Mouse (Mus musculus) midbrain, embryonic 14.5 days (tissue): ENCODE measurements around the gene Cxcl3. TPM values are rescaled to one million over a fixed set of nuclear protein-coding genes. Genes with fewer than 3 reads are reported as not detected.

ENCODE experiments used
- ATAC-seq: fragments of 200-750 bp; cut with Nextera tagmentation; 2 replicates; pipeline ENCODE4 v1.8.0; 2017; ENCODE audit warnings: moderate number of reproducible peaks, moderate library complexity; ENCODE audit not compliant: low FRiP score, low TSS enrichment
- DNase-seq: peaks from one replicate; pipeline ENCODE4 v3.0.0-alpha.2; 2015
- H3K27ac ChIP-seq: fragments of 300-500 bp; sonication (generic); replicated peaks from 2 replicates; pipeline ENCODE4 v1.5.1; 2014; ENCODE audit warnings: mild to moderate bottlenecking, low read depth, low read length, moderate library complexity
- H3K27me3 ChIP-seq: fragments of 300-500 bp; sonication (generic); 2 replicates; pipeline ENCODE4 v1.6.1; 2014; ENCODE audit warnings: low read length, control low read depth, mixed read lengths; ENCODE audit not compliant: control insufficient read depth, insufficient read depth
- H3K36me3 ChIP-seq: fragments of 300-500 bp; sonication (generic); 2 replicates; pipeline ENCODE4 v1.6.1; 2014; ENCODE audit warnings: low read length, control low read depth; ENCODE audit not compliant: control insufficient read depth, insufficient read depth
- H3K4me1 ChIP-seq: fragments of 300-500 bp; sonication (generic); 2 replicates; pipeline ENCODE4 v1.6.1; 2014; ENCODE audit warnings: mild to moderate bottlenecking, antibody characterized with exemption, low read length, control low read depth; ENCODE audit not compliant: control insufficient read depth, insufficient read depth
- H3K4me2 ChIP-seq: fragments of 300-500 bp; sonication (generic); 2 replicates; pipeline ENCODE4 v1.6.1; 2014; ENCODE audit warnings: mild to moderate bottlenecking, low read length, moderate library complexity
- H3K4me3 ChIP-seq: fragments of 300-500 bp; sonication (generic); replicated peaks from 2 replicates; pipeline ENCODE4 v1.5.1; 2014; ENCODE audit warnings: low read depth, low read length
- H3K9ac ChIP-seq: fragments of 300-500 bp; sonication (generic); replicated peaks from 2 replicates; pipeline ENCODE4 v1.6.1; 2014; ENCODE audit warnings: mild to moderate bottlenecking, low read length, moderate library complexity
- H3K9me3 ChIP-seq: fragments of 300-500 bp; sonication (generic); 2 replicates; pipeline ENCODE4 v1.6.1; 2016; ENCODE audit warnings: low read length, control low read depth, mixed read lengths; ENCODE audit not compliant: control insufficient read depth
- WGBS: fragments of 180-500 bp; shearing (Covaris S2); extraction: QIAGEN DNeasy Blood & Tissue Kit; methylation state at CpG from one replicate; pipeline ENCODE4 v1.1.7; 2014; 5-methylcytosine and 5-hydroxymethylcytosine counted together
- microRNA-seq: library from miRNA; unstranded; fragments of <30 nt; microRNA quantifications from one replicate; pipeline ENCODE4, GENCODE M21; 2016
- polyA plus RNA-seq: library from polyadenylated mRNA; unstranded; fragments of >200 nt; fragmentation: Nextera tagmentation; extraction: Ambion mirVana; gene quantifications from 2 replicates; pipeline ENCODE4 v1.2.1, GENCODE M21; 2014

Cxcl3 gene
- polyA plus RNA-seq, 1 experiment from 2014 or later: not detected

- Histone ChIP-seq H3K4me2 (no peak overlapping the region), H3K4me1 (no peaks in the 10 kb centered on the region), H3K9ac (no peak overlapping the region), H3K9me3 (no peaks in the 10 kb centered on the region), H3K36me3 (no peaks in the 10 kb centered on the region), H3K27ac (no peak overlapping the region), H3K27me3 (no peaks in the 10 kb centered on the region), H3K4me3 (no peak overlapping the region)
- DNase-seq: no peak
- WGBS: 88% methylated on average over 3 of the region's 3 CpGs
- no peak for ATAC-seq
These were observed 21.5 kb downstream of the Cxcl3 start for GRCm38 (mm10) chr5:90807176-90807950.

GRCm38 (mm10) chr5:90819756-90820155 lies 33.9 kb downstream of the Cxcl3 start:
- H3K4me2 ChIP-seq: no peak overlapping the region

GRCm38 (mm10) chr5:90832145-90832767 lies 46.4 kb downstream of the Cxcl3 start:
- H3K4me3 ChIP-seq: no peak overlapping the region
- no peak overlapping the region for H3K4me2 ChIP-seq
- no peak overlapping the region for H3K9ac ChIP-seq
- DNase-seq (no peak), ATAC-seq (no peak)
- H3K36me3 ChIP-seq: no peaks in the 10 kb centered on the region
- H3K4me1 ChIP-seq: no peaks in the 10 kb centered on the region
- no peak overlapping the region for H3K27ac ChIP-seq
- H3K27me3 ChIP-seq: no peaks in the 10 kb centered on the region
- no peaks in the 10 kb centered on the region for H3K9me3 ChIP-seq
- WGBS: 88% methylated on average over 11 of the region's 11 CpGs

More at GRCm38 (mm10) chr5:90819756-90820155, 33.9 kb downstream of the Cxcl3 start:
- H3K4me3 ChIP-seq: no peak overlapping the region
- H3K27me3 ChIP-seq: no peaks in the 10 kb centered on the region
- DNase-seq (no peak), ATAC-seq (no peak)
- H3K9ac ChIP-seq: no peak overlapping the region
- H3K9me3 ChIP-seq: no peaks in the 10 kb centered on the region
- H3K4me1 ChIP-seq: no peaks in the 10 kb centered on the region
- no peak overlapping the region for H3K27ac ChIP-seq
- no peaks in the 10 kb centered on the region for H3K36me3 ChIP-seq

GRCm38 (mm10) chr5:90832768-90833388 lies 47.0 kb downstream of the Cxcl3 start:
- Histone ChIP-seq H3K4me2 (no peak overlapping the region), H3K9me3 (no peaks in the 10 kb centered on the region), H3K9ac (no peak overlapping the region), H3K4me1 (no peaks in the 10 kb centered on the region), H3K27ac (no peak overlapping the region), H3K4me3 (no peak overlapping the region), H3K27me3 (no peaks in the 10 kb centered on the region), H3K36me3 (no peaks in the 10 kb centered on the region)
- no peak for DNase-seq
- ATAC-seq: no peak
- 93% methylated on average over 8 of the region's 8 CpGs for WGBS

- no peak for ATAC-seq
- H3K4me1 ChIP-seq: no peaks in the 10 kb centered on the region
- no peak overlapping the region for H3K9ac ChIP-seq
- H3K36me3 ChIP-seq: no peaks in the 10 kb centered on the region
- 91% methylated on average over 4 of the region's 4 CpGs for WGBS
- DNase-seq: no peak
- H3K27ac ChIP-seq: no peak overlapping the region
- H3K4me3 ChIP-seq: no peak overlapping the region
- H3K4me2 ChIP-seq: no peak overlapping the region
- H3K9me3 ChIP-seq: no peaks in the 10 kb centered on the region
- H3K27me3 ChIP-seq: no peaks in the 10 kb centered on the region
These were observed 48.5 kb downstream of the Cxcl3 start for GRCm38 (mm10) chr5:90834436-90834835.

GRCm38 (mm10) chr5:90838582-90838981 lies 52.7 kb downstream of the Cxcl3 start:
- H3K4me3 ChIP-seq: no peak overlapping the region
- H3K9ac ChIP-seq: no peak overlapping the region
- ATAC-seq: no peak
- 91% methylated on average over 5 of the region's 5 CpGs for WGBS
- no peaks in the 10 kb centered on the region for H3K4me1 ChIP-seq
- H3K4me2 ChIP-seq: no peak overlapping the region
- no peaks in the 10 kb centered on the region for H3K27me3 ChIP-seq
- H3K36me3 ChIP-seq: no peaks in the 10 kb centered on the region
- no peak for DNase-seq
- H3K27ac ChIP-seq: no peak overlapping the region
- no peaks in the 10 kb centered on the region for H3K9me3 ChIP-seq

Small RNAs within 50 kb of the gene (microRNA-seq; reads per million reads assigned to microRNA genes)
- not detected for gene Gm24322

Other genes with a start within 250 kb of the Cxcl3 start
- not detected in 2 replicates for gene 5830473C10Rik, start 225.0 kb upstream of the Cxcl3 start, polyA plus RNA-seq
- gene Rassf6, start 145.4 kb upstream of the Cxcl3 start, polyA plus RNA-seq: 0.68 and 1.0 TPM in 2 replicates
- gene Cxcl5, start 26.7 kb upstream of the Cxcl3 start, polyA plus RNA-seq: 0.18 TPM in 1 of 2 replicates, not detected in the other
- gene Ppbp, start 17.6 kb upstream of the Cxcl3 start, polyA plus RNA-seq: 0.27 and 0.99 TPM in 2 replicates
- gene Pf4, start 13.7 kb upstream of the Cxcl3 start, polyA plus RNA-seq: 2.9 and 40.6 TPM in 2 replicates
- not detected in 2 replicates for gene Cxcl15, start 8.4 kb downstream of the Cxcl3 start, polyA plus RNA-seq
- not detected in 2 replicates for gene Cxcl1, start 105.1 kb downstream of the Cxcl3 start, polyA plus RNA-seq
- gene Cxcl2, start 117.8 kb downstream of the Cxcl3 start, polyA plus RNA-seq: not detected in 2 replicates
- gene Mthfd2l, start 145.0 kb downstream of the Cxcl3 start, polyA plus RNA-seq: 83.8 and 94.4 TPM in 2 replicates
- gene Epgn, start 241.4 kb downstream of the Cxcl3 start, polyA plus RNA-seq: 0.28 TPM in 1 of 2 replicates, not detected in the other